Mouse (Mus musculus) lung, postnatal 25 days (tissue): ENCODE data around the gene Eif2b4.
"Not testable (repeated sequence)": the region's sequence is repeated elsewhere in the genome, so short reads cannot be mapped to it uniquely, and the experiment has no call there.

ENCODE experiments used
- DNase-seq: peaks from one replicate; pipeline ENCODE4 v3.0.0; 2022; ENCODE audit warnings: low spot score

Gene Eif2b4

DNA sequence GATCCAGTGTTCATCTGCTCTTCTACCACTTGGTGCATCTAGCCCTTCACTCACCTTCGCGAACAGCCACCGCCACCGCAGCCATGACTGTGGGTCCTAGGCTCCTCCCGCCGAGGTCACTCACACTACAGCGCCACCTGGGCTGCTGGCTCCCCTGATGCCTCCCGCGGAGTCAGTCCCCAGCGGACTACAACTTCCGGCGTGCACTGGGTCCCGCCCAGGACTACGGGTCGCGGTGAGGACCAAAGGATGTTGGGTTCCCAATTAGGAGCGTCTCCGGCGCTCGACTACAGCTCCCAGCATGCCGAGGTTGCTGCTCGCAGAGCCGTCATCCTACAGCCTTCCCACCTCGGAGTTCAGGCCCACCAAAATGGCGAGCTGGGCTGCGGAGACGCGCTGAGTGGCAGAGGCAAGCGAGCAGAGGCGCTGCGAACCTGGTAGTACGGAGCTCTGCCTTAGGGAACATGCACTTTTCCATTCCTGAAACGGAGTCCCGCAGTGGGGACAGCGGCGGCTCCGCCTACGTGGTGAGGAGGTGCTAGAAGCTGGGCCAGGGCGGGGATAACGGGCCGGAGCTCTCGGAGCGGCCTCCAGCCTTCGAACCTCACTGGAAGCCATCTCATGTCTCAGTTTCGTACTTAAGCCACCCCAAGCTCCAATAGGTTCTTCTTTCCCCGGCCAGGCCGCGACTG, at the start of gene Eif2b4, which contains the start of gene Snx17:
Eif2b4 (minus strand) TSS at position 492 of the 692 bp plus-strand sequence.
Snx17 (plus strand) TSS at position 289 of the 692 bp plus-strand sequence.
- DNase-seq = peak; percentile 100

DNA sequence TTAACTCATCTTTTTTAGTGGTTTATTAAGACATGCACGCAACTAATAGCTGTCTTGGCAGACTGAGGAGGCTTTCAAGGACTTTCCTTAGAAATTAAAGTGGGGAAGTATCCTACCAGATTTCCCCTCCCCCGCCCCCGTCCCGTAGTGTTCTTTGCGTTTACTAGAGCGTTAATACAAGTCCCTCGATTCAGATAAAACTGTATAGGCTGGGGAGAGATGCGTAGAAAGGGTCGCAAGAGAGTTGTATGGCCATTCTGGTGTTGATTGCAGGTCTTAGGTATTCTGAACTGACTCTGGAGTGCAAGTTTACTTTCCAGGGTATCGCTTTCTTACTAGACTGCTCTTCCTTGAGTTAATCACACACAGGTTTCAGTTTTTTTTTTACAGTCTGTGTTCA, 49.0 kb upstream of the Eif2b4 start:
- DNase-seq = no peak

DNA sequence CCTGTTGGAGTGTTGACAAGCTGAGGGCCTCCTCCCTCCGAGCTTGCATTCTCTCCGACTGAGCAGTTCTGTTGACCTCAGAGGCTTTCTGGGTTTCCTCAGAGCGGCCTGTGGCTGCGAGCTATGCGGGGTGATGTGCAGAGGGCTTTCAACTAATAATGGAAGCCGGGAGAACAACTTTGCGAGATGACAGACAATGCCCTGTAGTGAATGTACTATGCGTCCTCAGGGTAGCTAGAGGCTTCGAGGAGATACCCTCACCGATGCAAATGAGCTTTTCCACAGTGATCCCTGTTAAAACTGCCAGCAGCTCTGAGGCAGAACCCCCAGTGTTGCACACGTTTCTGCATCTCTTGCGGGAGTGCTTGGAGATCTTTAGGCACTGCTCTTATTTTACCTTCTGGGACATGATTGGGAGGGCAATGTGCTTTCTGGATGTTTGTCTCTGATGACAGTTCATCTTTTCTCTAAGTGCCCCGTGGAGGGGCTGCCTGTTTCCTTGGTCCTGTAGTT, 48.3 kb upstream of the Eif2b4 start:
- no peak for DNase-seq

DNA sequence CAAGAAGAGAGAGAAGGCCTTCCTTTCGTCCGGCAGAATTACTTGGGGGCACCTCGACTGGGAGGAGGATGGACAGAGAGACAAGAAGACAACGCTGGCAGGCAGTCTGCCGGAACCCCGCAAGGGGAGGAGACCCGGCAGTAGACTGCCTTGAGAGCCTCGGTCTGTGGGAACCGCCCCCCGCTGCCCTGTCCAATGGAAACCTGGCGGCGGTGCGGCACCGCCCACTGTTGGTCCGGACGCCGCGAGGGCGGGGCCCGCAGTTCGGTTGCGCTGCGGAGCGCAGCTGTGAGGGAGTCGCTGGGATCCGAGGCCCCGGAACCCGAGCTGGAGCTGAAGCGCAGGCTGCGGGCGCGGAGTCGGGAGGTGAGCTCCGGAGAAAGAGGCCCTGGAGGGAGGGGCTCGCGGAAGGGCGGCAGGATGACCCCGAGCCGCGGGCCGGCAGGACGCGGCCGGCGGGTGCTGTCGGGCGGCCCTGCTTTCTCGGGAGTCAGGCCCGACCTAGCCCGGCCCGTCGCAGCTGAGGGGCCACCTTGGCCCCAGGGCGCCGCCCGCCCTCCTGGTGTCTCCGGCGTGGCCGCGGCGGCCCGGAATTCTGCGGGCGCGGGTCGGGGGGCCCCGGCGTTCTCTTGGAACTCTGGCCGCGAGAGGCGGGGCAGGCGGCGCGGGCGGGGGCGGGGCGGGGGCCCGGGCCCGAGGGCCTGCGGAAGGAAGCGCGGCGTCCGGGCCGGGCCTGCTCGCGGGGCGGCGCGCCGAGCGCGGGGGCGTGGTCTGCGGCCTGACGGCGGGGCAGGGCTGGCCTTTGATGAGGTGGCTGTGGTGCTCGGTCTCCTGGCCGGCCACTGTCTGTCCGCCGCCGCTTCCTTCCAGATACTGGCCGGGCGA, 47.6 kb upstream of the Eif2b4 start, which contains the start of the genes Nrbp1 and Gm9970:
Nrbp1 (plus strand) TSS at position 228 of the 885 bp plus-strand sequence.
Gm9970 (minus strand) TSS at position 596 of the 885 bp plus-strand sequence.
- peak; percentile 97 for DNase-seq

DNA sequence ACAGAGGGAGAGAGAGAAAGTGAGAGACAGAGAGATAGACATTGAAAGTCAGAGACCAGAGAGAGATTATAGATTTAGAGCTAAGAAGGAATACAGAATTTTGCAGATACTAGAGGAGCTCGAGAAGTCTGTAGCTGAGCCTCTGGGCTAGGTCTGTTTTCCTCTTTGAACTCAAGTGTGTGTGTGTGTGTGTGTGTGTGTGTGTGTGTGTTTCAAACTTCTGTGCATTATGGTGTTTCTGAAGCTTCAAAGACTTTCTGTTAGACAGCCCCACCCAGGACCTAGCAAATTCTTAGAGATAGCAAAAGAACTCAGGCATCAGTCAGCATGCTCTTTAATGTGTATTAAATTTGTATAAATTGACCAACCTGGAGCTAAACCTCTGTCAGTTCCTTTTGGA, 33.4 kb upstream of the Eif2b4 start:
- DNase-seq = no peak

DNA sequence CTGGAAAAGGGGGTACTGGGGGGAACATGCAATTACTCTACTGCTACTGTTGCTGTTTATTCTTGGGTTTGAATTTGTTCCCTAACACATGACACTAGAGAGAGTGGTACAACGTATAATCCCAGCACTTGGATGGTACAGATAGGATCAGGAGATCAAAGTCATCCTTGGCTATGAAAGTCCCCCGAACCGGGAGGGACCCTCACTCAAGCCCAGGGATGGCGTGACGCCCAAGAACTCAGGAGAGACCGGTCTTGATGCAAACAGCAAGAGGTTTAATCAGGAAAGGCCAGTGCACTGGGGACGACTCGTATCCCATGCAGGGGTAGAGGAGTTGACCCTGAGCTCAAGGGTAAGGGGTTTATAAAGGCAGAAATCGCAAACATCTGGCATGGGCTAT, 29.5 kb upstream of the Eif2b4 start:
- DNase-seq = no peak

DNA sequence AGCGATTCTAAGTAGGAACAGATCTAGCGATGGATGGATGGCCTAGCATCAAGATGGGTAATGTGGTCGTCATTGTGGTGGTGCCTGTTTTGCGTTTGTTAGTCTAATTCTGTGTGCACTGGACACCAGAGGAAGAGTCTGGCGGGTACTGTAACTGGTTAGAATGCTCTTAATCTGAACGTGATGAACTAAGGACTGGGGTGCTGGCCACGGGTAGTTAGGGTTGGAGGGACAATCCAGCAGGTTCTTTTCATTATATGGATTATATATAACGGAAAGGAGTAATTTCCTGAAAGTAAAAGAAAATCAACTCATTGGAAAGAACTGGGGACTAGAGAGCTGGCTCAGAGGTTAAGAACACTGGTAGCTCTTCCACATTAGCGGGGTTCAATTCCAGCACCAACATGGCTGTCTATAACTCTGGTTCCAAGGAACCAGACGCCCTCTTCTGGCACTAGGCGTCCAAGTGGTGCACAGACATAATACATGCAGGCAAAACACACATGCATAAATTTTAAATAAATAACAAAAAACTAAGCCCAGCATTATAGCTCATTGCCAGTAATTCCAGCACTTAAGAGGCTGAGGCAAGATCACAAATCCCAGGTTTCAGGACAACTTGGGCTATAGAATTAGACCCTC, 28.2 kb upstream of the Eif2b4 start:
- DNase-seq = no peak

DNA sequence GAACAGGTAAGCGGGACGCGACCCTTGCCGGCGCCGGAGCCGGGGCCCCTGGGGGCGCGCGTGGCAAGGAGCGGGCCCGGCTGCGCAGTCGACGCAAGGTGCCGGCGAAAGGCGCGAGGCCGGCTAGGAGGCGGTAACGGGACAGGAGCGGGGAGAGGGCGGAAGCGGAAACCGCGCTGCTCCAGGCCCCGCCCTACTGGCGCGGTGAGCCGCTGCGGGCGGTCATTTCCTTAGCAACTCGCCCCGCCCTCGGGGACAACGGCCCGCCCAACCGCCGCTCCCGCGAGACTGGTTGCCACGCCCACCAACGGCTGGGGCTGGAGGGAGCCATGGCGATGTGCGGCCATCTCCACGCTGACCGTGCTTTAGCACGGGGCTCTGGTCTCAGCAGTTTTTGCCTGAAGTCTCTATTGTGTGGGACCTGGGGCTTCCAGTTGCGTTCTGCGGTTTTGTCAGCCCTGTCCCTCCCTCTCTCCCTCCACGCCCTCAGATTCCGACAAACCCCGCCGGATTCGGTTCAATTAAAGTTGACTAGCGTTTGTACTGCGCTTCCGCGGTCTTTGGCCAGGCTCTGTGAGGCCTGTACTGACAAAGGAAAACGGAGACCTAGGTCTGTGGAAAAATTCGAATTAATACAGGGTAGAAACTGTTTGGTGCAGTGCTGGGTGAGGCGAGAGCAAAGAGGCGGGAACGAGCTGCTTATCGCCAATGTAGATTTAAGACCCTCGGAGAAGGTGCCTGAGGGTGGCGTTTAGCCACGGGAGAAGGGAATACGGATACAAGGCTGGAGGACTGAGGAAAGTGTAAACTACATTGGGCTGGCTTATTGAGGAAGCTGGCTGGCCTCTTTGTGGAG, 27.4 kb upstream of the Eif2b4 start, which contains the start of gene Ppm1g:
Ppm1g (minus strand) TSS at position 240 of the 856 bp plus-strand sequence.
- DNase-seq = peak; percentile 97

DNA sequence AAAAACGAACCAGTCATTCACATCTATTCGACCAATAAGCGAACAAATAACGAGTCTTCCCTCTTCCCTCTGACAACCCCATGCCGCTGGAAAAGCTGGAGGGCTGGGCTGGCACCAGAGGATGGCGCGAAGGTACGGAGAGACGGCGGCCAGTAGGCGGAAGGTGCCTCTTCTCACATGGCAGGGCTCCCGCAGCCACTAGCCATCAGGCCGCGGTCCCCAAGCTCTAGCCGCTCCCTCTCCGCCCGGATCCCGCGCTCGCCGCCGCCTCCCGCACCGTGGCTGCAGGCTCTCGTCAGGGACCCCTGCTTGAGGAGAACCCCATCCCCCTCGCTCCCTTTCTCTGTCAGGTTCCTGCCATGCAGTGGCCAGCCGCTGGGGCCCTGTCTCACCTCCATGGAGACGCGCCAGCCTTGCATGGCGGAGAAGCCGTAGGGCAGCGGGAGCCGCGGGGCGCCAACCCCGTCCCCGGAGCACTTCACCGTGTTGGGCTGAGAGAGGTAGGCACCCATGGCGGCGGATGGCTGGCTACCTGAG, 26.7 kb upstream of the Eif2b4 start:
- DNase-seq = peak; percentile 29

DNA sequence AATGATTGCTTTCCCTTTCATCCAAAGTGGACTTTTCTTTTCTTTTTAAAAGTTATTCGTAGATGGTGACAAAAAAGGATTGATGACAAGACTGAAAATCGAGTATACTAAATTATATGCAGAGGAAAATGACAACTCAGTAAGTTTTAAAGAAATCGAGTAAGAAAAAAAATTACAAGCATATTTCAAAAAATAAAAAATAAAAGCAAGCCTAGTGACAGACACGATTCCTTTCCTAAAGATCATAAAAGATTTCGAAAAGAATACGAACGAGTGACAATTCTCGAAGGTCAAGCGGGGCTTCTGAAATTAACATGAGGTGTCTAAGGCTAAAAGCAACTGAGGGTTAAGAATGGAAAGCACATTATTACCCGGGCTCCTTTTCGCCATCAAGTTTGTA, 26.2 kb upstream of the Eif2b4 start:
- DNase-seq = no peak

DNA sequence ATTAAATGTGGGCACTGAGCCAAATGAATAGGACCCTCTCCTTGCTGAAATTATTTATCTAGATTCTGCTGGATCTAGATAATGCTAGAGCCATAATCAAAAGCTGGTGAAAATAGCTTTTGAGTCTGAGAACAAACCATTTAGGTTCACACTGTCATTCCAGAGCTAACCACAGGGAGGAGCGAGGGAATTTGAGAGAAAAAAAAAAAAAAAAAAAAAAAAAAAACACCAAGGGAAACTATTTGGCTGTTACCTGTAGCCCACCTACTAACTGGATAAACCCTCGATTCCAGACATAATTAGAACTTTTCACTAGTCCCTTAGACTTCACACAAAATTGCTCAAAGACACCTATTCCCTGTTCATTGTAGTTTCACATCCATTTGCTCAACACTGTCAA, 25.8 kb upstream of the Eif2b4 start:
- no peak for DNase-seq

DNA sequence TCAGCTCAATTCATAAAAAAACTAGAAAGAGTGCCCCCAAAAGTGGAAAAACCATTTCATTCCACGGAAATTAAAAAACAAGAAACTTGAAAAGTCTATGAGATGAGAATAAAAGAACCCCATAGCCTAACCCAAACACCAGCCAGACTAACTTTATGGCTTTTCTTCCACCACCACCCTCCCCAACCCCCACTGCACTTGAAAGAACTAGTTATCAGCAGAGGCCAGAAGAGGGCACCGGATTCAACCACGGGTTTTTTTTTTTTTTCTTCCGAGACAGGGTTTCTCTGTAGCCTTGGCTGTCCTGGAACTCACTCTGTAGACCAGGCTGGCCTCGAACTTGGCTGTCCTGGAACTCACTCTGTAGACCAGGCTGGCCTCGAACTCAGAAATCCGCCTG, 25.1 kb upstream of the Eif2b4 start:
- DNase-seq = no peak

DNA sequence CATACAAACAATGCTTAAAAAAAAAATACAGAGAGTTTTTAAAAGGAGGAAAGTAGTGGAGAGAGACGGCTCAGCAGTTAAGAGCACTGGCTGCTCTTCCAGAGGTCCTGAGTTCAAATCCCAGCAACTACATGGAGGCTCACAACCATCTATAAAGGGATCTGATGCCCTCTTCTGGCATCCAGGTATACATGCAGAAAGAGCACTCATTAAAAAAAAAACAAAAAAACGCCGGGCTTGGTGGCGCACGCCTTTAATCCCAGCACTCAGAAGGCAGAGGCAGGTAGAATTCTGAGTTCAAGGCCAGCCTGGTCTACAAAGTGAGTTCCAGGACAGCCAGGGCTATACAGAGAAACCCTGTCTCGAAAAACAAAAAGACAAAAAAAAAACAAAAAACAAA, 23.3 kb upstream of the Eif2b4 start:
- not testable (repeated sequence) for DNase-seq

DNA sequence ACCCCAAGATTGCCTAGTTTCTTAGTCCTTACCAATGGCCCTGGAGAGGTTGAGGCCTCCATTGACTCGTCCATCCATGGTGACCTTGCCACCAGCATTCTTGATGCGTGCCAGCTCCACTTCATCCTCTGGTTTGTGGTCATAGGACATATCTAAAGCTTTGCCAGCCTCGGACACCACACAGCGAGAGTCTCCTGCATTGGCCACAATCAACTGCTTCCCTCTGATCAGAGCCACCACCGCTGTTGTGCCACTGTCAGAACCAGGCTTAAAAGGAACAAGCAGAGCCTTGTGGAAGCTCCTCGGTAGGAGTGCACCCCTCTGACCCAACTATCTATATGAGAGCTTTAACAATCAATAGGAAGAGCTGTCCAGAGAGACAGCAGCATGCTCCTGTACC, 11.2 kb upstream of the Eif2b4 start:
- DNase-seq = no peak

DNA sequence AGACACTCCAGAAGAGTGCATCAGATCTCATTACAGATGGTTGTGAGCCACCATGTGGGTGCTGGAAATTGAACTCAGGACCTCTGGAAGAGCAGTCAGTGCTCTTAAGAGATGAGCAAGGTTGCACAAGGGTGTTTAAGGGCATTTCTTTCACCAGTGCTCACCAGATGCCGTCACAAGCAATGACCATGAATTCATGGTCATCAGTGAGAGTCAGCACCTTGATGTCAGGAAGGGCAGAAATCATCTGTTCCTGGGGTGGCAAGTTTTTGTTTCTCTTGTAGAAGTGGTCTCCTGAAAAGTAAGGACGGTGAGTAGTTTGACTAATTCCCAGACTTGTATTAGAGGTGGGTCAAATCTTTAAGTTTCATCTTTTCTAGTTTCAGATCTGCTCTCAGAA, 10.6 kb upstream of the Eif2b4 start:
- DNase-seq = no peak

DNA sequence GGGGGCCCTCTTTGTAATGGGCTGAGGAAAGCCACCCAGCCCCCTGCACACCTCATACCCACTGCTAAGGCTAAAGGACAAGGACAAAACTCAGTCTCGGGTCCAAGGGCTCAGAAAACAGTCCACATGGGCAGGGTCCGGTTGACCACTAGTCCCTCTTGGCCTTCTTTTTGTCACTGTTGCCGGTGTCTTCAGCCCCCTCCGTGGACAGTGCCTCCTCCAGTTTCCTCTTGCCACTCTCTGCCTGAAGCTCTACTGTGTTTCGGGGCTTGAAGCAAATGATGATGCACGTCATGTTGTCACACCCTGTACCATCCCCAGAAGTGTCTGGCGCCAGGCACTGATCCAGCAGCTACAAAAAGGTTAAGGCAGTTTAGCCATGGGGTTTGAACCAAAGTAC, 9.7 kb upstream of the Eif2b4 start:
- DNase-seq = no peak

DNA sequence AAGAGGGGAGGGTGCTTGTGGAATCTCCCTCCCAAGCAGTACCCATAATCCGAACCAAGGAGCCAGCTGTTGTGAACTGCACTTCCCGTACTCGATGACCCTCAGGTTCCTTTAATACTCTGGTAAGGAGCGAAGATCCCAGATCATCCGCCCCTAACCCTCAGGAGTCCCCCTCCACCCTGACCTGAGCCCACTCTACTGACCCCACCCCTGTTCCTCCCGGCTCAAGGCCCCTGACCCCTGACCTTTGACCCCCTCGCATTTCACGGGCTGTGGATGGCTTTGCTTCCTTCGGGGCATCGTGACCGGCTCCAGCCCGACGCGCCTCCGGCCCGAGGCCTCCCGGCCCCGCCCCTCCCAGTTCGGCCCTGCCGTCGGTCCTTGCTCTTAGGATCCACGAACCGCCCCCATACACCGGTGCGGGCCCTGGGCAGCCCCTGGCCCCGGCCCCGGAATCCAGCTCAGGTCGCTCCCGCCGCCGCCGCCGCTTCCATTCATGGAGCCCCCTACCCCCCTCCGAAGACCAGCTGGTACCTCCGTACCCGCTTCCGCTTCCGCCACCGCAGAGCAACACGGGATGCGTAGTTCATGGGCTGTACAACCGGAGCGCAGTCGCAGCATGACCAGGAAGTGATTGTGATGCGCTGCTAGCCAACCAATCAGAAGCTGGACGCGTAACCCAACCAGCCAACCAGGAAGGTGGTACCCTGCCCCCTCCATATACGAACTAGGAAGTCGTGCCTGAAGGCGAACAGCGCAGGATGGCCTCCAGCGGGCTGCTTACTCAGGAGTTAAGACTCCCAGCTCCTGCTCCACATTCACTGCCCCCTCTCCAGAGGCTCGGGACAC, 8.7 kb upstream of the Eif2b4 start, which contains the start of gene Zfp513:
Zfp513 (minus strand) TSS at position 562 of the 849 bp plus-strand sequence.
- peak; percentile 99 for DNase-seq

DNA sequence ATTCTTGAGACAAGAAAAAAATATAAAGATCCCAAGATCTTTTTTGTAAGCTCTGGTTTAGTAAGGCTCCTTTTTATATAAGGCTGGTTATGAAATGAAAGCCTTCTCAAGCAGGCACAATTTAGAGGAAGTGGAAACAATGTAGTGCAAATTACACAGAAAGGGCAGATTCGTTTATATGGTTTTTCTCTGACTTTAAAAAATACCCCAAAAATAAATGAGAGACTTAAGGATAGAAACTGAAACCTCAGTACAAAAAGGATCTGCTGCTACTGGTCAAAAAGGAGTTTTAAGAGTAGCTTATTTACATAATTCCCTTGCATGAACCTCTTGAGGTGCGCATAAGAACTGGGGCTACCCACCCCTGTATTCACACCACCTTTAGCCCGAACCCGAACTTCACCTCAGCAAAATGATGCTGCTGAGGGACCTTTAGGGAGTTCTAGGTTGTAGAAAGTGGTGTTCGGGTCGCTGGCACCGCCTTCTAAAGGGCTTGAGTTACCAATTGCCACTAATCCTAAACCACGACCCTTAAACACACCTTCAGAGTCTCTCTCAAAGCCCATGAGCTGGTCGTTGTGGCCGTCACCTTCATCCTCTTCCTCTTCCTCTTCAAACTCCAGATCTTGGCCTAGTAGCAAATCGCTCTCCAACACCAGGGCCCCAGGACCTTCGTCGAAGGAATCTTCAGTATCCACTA, 8.0 kb upstream of the Eif2b4 start:
- no peak for DNase-seq

DNA sequence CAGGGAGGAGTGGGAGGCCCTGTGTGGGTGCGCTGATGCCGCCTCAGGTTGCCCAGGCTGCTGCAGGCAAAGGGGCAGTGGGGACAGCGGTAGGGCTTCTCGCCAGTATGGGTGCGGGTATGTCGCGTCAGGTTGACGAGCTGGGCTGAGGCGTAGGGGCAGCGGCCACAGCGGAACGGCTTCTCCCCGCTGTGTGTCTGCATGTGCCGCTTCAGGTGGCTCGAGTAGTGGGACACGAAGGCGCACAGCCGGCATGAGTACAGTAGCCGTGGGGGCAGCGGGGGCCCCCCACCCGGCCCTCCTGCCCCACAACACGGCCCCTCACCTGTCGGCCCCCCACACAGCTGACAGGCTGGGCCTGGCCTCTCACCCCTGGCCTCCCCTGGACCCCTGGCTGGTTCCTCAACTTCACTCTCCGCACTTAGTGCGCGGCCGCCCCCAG, 7.1 kb upstream of the Eif2b4 start:
- no peak for DNase-seq
